Mouse (Mus musculus) E14TG2a.4 (cell line): ENCODE measurements around the gene Igsf9b.

ENCODE experiments used
- H3K27me3 ChIP-seq: 2 replicates; pipeline ENCODE4 v1.6.1; 2014; ENCODE audit warnings: low read length, control low read depth; ENCODE audit not compliant: insufficient read depth
- H3K36me3 ChIP-seq: 2 replicates; pipeline ENCODE4 v1.6.1; 2014; ENCODE audit warnings: low read length, control low read depth; ENCODE audit not compliant: insufficient read depth
- H3K4me1 ChIP-seq: replicated peaks from 2 replicates; pipeline ENCODE4 v1.6.1; 2014; ENCODE audit warnings: low read depth, low read length, control low read depth
- H3K4me3 ChIP-seq: replicated peaks from 2 replicates; pipeline ENCODE4 v1.5.1; 2014; ENCODE audit warnings: mild to moderate bottlenecking, low read length
- H3K9me3 ChIP-seq: 2 replicates; pipeline ENCODE4 v1.6.1; 2014; ENCODE audit warnings: low read length, control low read depth
- CTCF ChIP-seq: conservative IDR thresholded peaks from 2 replicates; pipeline ENCODE4 v1.5.1; 2014; ENCODE audit warnings: low read length
- NANOG ChIP-seq: IDR thresholded peaks from 2 replicates; pipeline ENCODE4 v1.6.1; 2014; ENCODE audit warnings: borderline replicate concordance, low read length, mixed read lengths
- POU5F1 ChIP-seq: IDR thresholded peaks from 2 replicates; pipeline ENCODE4 v1.6.1; 2014; ENCODE audit warnings: low read length, borderline replicate concordance

Igsf9b gene

DNA sequence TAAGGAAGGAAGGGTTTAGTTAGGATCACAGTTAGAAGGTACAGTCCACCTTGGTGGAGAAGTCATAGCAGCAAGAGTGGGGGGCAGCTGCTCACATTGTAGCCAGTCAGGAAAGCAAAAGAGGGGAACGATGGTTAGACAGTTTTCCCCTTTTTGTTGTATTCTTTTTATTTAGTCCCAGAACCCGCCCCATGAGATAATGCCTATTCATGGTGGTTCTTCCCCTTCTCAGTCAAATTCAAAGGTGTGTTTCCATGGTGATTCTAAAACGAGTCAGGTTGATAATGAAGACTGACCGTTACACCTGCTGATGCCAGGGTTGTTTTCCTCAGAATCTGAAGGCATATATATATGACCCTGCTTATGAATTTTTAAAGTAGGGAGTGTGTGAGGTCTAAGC is 29.7 kb upstream of the Igsf9b start:
- H3K4me3 ChIP-seq = no peak overlapping the region
- peaks cover 17% of the 10 kb centered on the region for H3K4me1 ChIP-seq
- no peaks in the 10 kb centered on the region for H3K9me3 ChIP-seq
- no peak for TF ChIP-seq POU5F1
- no peak for TF ChIP-seq NANOG
- no peak for TF ChIP-seq CTCF
- H3K27me3 ChIP-seq = no peaks in the 10 kb centered on the region
- H3K36me3 ChIP-seq = no peaks in the 10 kb centered on the region

- Histone ChIP-seq H3K4me1 (peaks cover 15% of the 10 kb centered on the region), H3K36me3 (no peaks in the 10 kb centered on the region), H3K27me3 (no peaks in the 10 kb centered on the region), H3K4me3 (no peak overlapping the region), H3K9me3 (no peaks in the 10 kb centered on the region)
- TF ChIP-seq POU5F1 (no peak), NANOG (no peak), CTCF (no peak)
Observed at GRCm38 (mm10) chr9:27269904-27270303, 29.1 kb upstream of the Igsf9b start.

- Histone ChIP-seq H3K4me1 (peaks cover 5% of the 10 kb centered on the region; the same call in 1 of the 2 replicates), H3K9me3 (no peaks in the 10 kb centered on the region), H3K4me3 (no peak overlapping the region), H3K36me3 (no peaks in the 10 kb centered on the region), H3K27me3 (no peaks in the 10 kb centered on the region)
- no peak for TF ChIP-seq POU5F1
- TF ChIP-seq CTCF = no peak
- no peak for TF ChIP-seq NANOG
Observed at GRCm38 (mm10) chr9:27271899-27272298, 27.1 kb upstream of the Igsf9b start.

DNA sequence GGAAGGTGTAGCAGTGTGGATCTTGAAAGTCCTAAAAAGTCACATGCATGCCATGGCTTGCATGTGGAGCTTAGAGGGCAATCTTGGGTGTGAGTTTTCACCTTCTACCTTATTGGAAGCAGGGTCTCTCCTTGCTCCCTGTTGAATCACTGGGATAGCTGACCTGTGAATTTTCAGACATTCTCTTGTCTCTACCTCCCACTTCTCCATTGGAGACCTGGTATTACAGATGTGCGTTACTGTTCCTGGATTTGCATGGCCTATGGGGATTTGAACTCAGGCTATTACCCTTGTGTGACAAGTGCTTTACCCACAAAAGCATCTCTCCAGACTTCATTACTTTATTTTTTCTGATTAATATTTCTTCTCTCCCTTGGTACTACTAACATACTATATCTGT is 26.1 kb upstream of the Igsf9b start:
- H3K4me3 ChIP-seq = no peak overlapping the region
- no peak for TF ChIP-seq POU5F1
- no peak for TF ChIP-seq CTCF
- no peak for TF ChIP-seq NANOG

GRCm38 (mm10) chr9:27276282-27276839 is 22.6 kb upstream of the Igsf9b start:
- no peak overlapping the region for H3K4me3 ChIP-seq
- peaks cover 2% of the 10 kb centered on the region; the same call in 1 of the 2 replicates for H3K27me3 ChIP-seq
- H3K36me3 ChIP-seq = no peaks in the 10 kb centered on the region
- H3K9me3 ChIP-seq = no peaks in the 10 kb centered on the region
- TF ChIP-seq NANOG (no peak), POU5F1 (no peak), CTCF (no peak)
- H3K4me1 ChIP-seq = no peaks in the 10 kb centered on the region

More for the DNA sequence above, 26.1 kb upstream of the Igsf9b start:
- H3K9me3 ChIP-seq = no peaks in the 10 kb centered on the region
- H3K36me3 ChIP-seq = no peaks in the 10 kb centered on the region
- H3K27me3 ChIP-seq = no peaks in the 10 kb centered on the region
- H3K4me1 ChIP-seq = peaks cover 5% of the 10 kb centered on the region; the same call in 1 of the 2 replicates

- H3K36me3 ChIP-seq = no peaks in the 10 kb centered on the region
- H3K9me3 ChIP-seq = no peaks in the 10 kb centered on the region
- no peak for TF ChIP-seq NANOG
- no peak for TF ChIP-seq CTCF
- TF ChIP-seq POU5F1 = no peak
- H3K27me3 ChIP-seq = peaks cover 2% of the 10 kb centered on the region; the same call in 1 of the 2 replicates
- no peaks in the 10 kb centered on the region for H3K4me1 ChIP-seq
- no peak overlapping the region for H3K4me3 ChIP-seq
Observed at GRCm38 (mm10) chr9:27277401-27278087, 21.5 kb upstream of the Igsf9b start.

DNA sequence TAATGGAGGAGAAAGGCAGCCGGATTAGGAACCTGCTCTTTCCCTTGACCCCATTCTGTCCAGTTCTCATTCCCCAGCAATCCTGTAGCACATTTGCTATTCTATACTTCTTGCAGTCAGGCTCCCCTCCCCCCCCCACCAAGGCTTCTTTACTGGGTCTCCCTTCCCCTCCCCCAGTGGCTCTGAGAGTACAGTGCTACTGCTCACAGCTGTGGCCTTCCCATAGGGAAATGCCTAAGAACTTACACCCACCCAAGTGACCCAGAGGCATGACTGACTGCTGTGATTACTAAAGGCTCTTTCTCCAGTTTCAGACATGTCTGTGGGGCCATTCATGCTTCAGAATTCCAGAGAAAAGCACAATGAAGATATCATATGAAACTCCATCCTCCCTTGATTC is 20.0 kb upstream of the Igsf9b start:
- peaks cover 7% of the 10 kb centered on the region for H3K27me3 ChIP-seq
- H3K4me1 ChIP-seq = no peaks in the 10 kb centered on the region
- H3K36me3 ChIP-seq = no peaks in the 10 kb centered on the region
- no peak for TF ChIP-seq POU5F1
- TF ChIP-seq NANOG = no peak
- TF ChIP-seq CTCF = no peak
- H3K4me3 ChIP-seq = no peak overlapping the region
- no peaks in the 10 kb centered on the region for H3K9me3 ChIP-seq

- Histone ChIP-seq H3K9me3 (no peaks in the 10 kb centered on the region), H3K27me3 (peaks cover 14% of the 10 kb centered on the region), H3K4me1 (no peaks in the 10 kb centered on the region), H3K4me3 (no peak overlapping the region), H3K36me3 (no peaks in the 10 kb centered on the region)
- TF ChIP-seq CTCF = no peak
- no peak for TF ChIP-seq POU5F1
- no peak for TF ChIP-seq NANOG
Observed at GRCm38 (mm10) chr9:27280976-27281375, 18.0 kb upstream of the Igsf9b start.
